Mouse (Mus musculus) embryo, embryonic 11.5 days (tissue): ENCODE measurements at regions not wholly inside any gene's neighbourhood (a gene's known extent, or its start where the extent isn't known, plus 50 kb on each side); places are given as distances from the start of the nearest gene placed in this dataset.

Experiments used
- DNase-seq: peaks from one replicate; pipeline ENCODE4 v3.0.0-alpha.2; 2012; ENCODE audit warnings: low read depth, low spot score

DNA sequence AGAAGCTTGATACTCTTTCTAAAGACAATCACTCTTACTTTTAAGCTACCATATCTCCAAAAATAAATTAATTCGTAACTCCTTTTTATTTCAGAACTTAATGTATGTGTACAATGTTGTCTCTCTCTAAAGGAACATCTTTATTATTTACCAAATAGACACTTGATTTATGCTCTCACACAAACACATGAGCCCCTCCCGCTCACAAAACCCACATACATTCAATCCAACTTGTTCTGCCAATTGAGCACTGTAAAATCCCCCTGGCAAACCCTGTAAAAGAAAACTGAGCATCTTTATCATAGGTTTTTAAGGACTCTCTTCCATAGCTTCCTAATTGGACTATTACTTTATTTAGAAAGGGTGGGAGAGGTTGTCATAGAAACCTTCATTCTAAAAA is 812.5 kb downstream of the Phf3 start:
- DNase-seq, result no peak

DNA sequence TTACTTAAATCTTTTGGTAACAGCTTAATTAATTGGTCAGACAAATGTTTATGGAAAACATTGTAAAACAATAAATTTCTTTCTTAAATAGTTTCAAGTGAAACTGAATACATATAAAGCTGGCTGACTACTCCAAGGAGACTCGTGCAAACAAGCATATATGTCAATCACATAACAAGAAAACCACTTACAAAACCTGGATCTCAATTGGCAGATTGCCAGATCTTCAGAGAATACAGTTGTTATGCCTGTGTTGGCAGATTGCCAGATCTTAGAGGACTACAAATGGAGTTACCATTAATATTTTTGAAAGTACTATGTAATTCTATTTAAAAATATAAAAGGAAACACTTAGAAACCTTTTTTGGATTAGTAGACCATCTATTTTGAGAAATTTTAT is 812.9 kb downstream of the Phf3 start:
- peak; percentile 35 for DNase-seq

DNA sequence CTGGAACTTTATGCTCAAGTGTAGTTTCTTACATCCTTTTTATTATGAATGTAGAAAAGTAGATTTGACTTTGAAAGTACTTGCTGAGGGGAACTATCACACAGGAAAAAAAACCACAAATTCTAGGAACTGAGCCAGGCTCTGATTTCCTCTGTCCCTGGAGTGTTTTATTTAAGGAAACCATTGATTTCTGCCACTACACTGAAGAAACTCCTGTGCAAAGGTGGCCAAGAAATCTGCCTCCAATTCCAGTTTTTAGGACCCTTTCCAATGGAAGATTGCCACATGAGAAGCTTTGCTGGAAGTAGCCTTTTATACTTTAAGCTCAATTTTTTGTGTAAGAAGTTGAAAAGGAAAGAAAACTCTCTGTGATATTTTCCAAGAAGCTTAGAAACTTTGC is 856.1 kb downstream of the Phf3 start:
- no peak for DNase-seq

DNA sequence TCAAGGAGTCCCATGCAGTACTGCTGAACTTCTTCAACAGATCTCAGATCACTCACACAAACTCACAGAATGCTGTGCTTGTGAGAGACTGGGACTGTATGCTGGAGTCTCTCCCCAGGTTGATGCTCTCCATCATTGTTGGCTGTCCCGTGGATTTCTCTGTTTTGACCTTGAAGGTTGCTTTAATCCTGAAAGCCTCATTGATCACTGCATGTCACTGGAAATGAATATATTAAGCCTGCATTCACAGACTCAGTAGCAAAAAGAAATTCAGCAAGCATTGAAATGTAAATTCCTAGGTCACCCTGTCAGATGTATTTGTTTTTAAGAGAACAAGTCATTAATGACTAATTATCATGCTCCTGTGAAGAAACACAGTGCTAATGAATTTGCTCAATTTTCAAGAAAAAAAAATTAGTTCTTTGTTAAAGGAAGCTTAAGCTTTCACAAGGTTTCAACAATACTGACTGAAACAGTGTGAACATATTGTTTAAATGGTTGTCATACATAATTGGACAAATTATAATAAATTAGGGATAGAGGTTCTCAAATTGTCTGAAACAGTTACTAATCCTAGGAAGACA is 864.9 kb downstream of the Phf3 start:
- no peak for DNase-seq
